Mouse (Mus musculus) heart, adult 8-10 months (tissue): Measurements from ENCODE around the gene Fcgr3. TPM values are rescaled to one million over a fixed set of nuclear protein-coding genes. Genes with fewer than 3 reads are reported as not detected.

Experiments used
- DNase-seq: peaks from one replicate; pipeline ENCODE4 v3.0.0; 2022; ENCODE audit warnings: low spot score
- total RNA-seq, 4 experiments: library from RNA; stranded (reverse); gene quantifications; 2 replicates each; pipeline ENCODE4 v1.2.4; 2022

Gene Fcgr3
- total RNA-seq, 4 experiments from 2014 or later, result 7.8 to 13.7 (median 9.7) TPM

- no peak for DNase-seq
These were observed 14.0 kb downstream of the Fcgr3 start for GRCm38 (mm10) chr1:171050774-171051173.

GRCm38 (mm10) chr1:171049263-171049662 lies 15.5 kb downstream of the Fcgr3 start:
- no peak for DNase-seq

GRCm38 (mm10) chr1:171046501-171046900 lies 18.2 kb downstream of the Fcgr3 start:
- no peak for DNase-seq

- DNase-seq, result no peak
These were observed 19.7 kb downstream of the Fcgr3 start for GRCm38 (mm10) chr1:171045079-171045465.

GRCm38 (mm10) chr1:171044365-171045078 lies 20.2 kb downstream of the Fcgr3 start:
- peak; percentile 89 for DNase-seq

- DNase-seq, result no peak
These were observed 21.1 kb downstream of the Fcgr3 start for GRCm38 (mm10) chr1:171043594-171044153.

- DNase-seq, result no peak
These were observed 24.9 kb downstream of the Fcgr3 start for GRCm38 (mm10) chr1:171039880-171040279.

GRCm38 (mm10) chr1:171039135-171039534 lies 25.6 kb downstream of the Fcgr3 start:
- DNase-seq, result no peak

- DNase-seq, result peak; percentile 86
These were observed 26.6 kb downstream of the Fcgr3 start for GRCm38 (mm10) chr1:171037861-171038721.

- DNase-seq, result peak; percentile 88
These were observed 28.0 kb downstream of the Fcgr3 start for GRCm38 (mm10) chr1:171036550-171037324.

- DNase-seq, result no peak
These were observed 29.1 kb downstream of the Fcgr3 start for GRCm38 (mm10) chr1:171035611-171036010.

GRCm38 (mm10) chr1:171034201-171034600 lies 30.5 kb downstream of the Fcgr3 start:
- DNase-seq, result no peak

GRCm38 (mm10) chr1:171033756-171034155 lies 31.0 kb downstream of the Fcgr3 start:
- DNase-seq, result peak; percentile 94

GRCm38 (mm10) chr1:171033196-171033595 lies 31.5 kb downstream of the Fcgr3 start:
- no peak for DNase-seq

GRCm38 (mm10) chr1:171032691-171033090 lies 32.0 kb downstream of the Fcgr3 start:
- no peak for DNase-seq

GRCm38 (mm10) chr1:171031752-171032151 lies 33.0 kb downstream of the Fcgr3 start:
- no peak for DNase-seq

GRCm38 (mm10) chr1:171019311-171019950 lies 45.3 kb downstream of the Fcgr3 start:
- DNase-seq, result no peak

GRCm38 (mm10) chr1:171018737-171019136 lies 46.0 kb downstream of the Fcgr3 start, which contains the start of gene Fcgr4:
Fcgr4 (plus strand) TSS chr1:171018920.
- DNase-seq, result no peak

GRCm38 (mm10) chr1:171017468-171018158 lies 47.1 kb downstream of the Fcgr3 start:
- DNase-seq, result no peak

GRCm38 (mm10) chr1:171016676-171017356 lies 47.9 kb downstream of the Fcgr3 start:
- no peak for DNase-seq
